13 mouse cellular contexts compared by ENCODE assay signal in the genomic region with DNA sequence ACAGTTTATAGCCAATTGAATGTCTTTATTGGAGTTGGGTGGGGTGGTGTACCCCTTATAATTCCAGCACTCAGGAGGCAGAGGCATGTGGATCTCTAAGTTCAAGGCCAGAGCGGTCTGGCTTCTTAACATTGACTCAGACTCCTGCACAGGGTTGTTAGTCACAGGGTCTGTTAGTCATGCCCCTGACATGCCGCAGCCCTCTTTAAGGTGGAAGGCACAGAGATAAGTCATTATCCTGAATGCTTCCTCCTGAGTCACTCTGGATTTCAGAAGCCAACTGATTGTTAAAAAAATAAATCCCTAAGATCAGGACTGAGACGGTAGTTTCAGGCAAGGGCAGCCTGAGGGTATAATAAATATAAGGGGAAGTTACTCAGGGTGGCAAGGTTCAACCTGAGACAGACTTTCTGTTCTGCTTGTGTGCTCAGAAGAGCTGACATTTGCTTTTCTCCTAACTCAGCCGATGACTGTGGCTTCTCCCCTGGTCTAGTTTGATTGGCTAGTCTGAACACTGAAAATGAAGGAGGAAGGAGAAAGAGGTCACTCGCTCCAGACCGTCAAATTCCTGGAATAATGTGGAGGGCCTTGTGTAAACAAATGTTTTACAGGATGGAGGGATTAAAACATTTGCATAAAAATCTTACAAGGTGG. TPM values are rescaled to one million over a fixed set of nuclear protein-coding genes. Genes with fewer than 3 reads are reported as not detected.
A peak's percentile ranks its signal among the peaks of the same experiment; 100 is the strongest.
DNase-seq lines count a peak whose midpoint lies in the region; ATAC-seq and TF ChIP-seq lines count a peak whose summit lies in the region.
"Had no signal": no experiment of that assay in that cellular context is flagged by ENCODE, and none has a peak within 500 bp of the region (broad histone marks: within the 10 kb centered on the region; RNA-seq: fewer than 3 reads in every experiment).

No protein-coding gene starts in this region.

- peaks cover 11 to 19% of the 10 kb centered on the region in 2 experiments for H3K4me1 ChIP-seq in ES-E14 (ENCODE audit: control insufficient read depth in 2 of 2, insufficient read depth in 2 of 2, low read length in 2 of 2, poor library complexity in 1 of 2)
- H3K4me1 ChIP-seq in forebrain, embryonic 12.5 days, result peaks cover 7% of the 10 kb centered on the region; the same call in 1 of the 2 replicates

- H3ac ChIP-seq in myocyte (ENCODE audit: control insufficient read depth, insufficient read length), result no peak overlapping the region

- in situ Hi-C loops in ES-E14 (cut with MboI; ENCODE audit: low sequenced_read_pairs in 2 of 2, unreplicated experiment in 2 of 2), result no loop called here

- H3K36me3 ChIP-seq in ES-E14 (ENCODE audit: control insufficient read depth, insufficient read depth, low read length, poor library complexity, severe bottlenecking) (no peaks in the 10 kb centered on the region), myocyte (ENCODE audit: control insufficient read depth, insufficient read depth) (no peaks in the 10 kb centered on the region)
- H3K36me3 ChIP-seq in forebrain, embryonic 12.5 days (replicated peaks), result no peaks in the 10 kb centered on the region
- H3K36me3 ChIP-seq: heart, embryonic 10.5 days had no signal

- H3K27me3 ChIP-seq in myocyte (ENCODE audit: control insufficient read depth, insufficient read depth, insufficient read length), result no peaks in the 10 kb centered on the region
- H3K27me3 ChIP-seq in forebrain, embryonic 12.5 days, result no peaks in the 10 kb centered on the region

- no peaks in the 10 kb centered on the region for H3K79me2 ChIP-seq in myocyte (ENCODE audit: control insufficient read depth, insufficient read depth)

- no peak for TF ChIP-seq POLR2A in myocyte (IDR thresholded peaks at IDR 0.05; ENCODE audit: insufficient read length, low read depth)

- H3K27ac ChIP-seq in ES-E14 (ENCODE audit: insufficient read depth, low read depth, low read length, poor library complexity, severe bottlenecking), result peak overlapping the region; percentile 58; the same call in 1 of the 2 replicates
- no peak overlapping the region for H3K27ac ChIP-seq in forebrain, embryonic 12.5 days
- H3K27ac ChIP-seq: heart, embryonic 10.5 days; hindbrain, postnatal 0 days had no signal

- WGBS in forebrain, embryonic 12.5 days, result 86% methylated on average over 6 of the region's 6 CpGs

- H3K9ac ChIP-seq in ES-E14 (ENCODE audit: insufficient read depth, low read depth, low read length, poor library complexity, severe bottlenecking), result peak overlapping the region; percentile 26; the same call in 1 of the 2 replicates
- H3K9ac ChIP-seq in forebrain, embryonic 12.5 days, result no peak overlapping the region

- ATAC-seq in forebrain, embryonic 12.5 days (ENCODE audit: low FRiP score), result no peak
- ATAC-seq: forebrain, embryonic 14.5 days; hindbrain, postnatal 0 days had no signal

- H3K4me3 ChIP-seq in ES-E14 (ENCODE audit: insufficient read depth in 1 of 2, low read depth in 1 of 2, low read length in 2 of 2, poor library complexity in 1 of 2, severe bottlenecking in 1 of 2) (no peak overlapping the region), myocyte (no peak overlapping the region)
- H3K4me3 ChIP-seq in forebrain, embryonic 12.5 days (replicated peaks), result no peak overlapping the region
- H3K4me3 ChIP-seq: heart, embryonic 10.5 days had no signal

- H3K9me3 ChIP-seq in ES-E14 (ENCODE audit: control insufficient read depth, insufficient read depth, low read depth, low read length), result no peaks in the 10 kb centered on the region
- H3K9me3 ChIP-seq in forebrain, embryonic 12.5 days, result no peaks in the 10 kb centered on the region
- H3K9me3 ChIP-seq: heart, embryonic 10.5 days had no signal

- peak overlapping the region; percentile 59 for H3K4me2 ChIP-seq in myocyte (ENCODE audit: low read depth)
- H3K4me2 ChIP-seq in forebrain, embryonic 12.5 days, result no peak overlapping the region

- DNase-seq in kidney, adult 9 months, result peak; percentile 43
- no peak for DNase-seq in kidney, adult 8-10 months
- no peak for DNase-seq in ES-E14 (ENCODE audit: low read depth, low spot score)
- peak; percentile 40 for DNase-seq in fibroblast of lung, adult 2 months (ENCODE audit: low read depth)
- DNase-seq in c-Kit-positive CD71-positive TER-119-positive erythroid progenitor cells, embryonic 14.5 days (ENCODE audit: low spot score), result no peak
- DNase-seq in layer of hippocampus, adult 9-10 months (ENCODE audit: low spot score), result no peak
- DNase-seq: embryo, embryonic 11 days; lung, postnatal 14 days had no signal

TF ChIP-seq in ES-E14, 5 proteins besides CTCF, POLR2A, EP300 and RAD21:
- TF ChIP-seq ZC3H11A (IDR thresholded peaks at IDR 0.05; ENCODE audit: borderline replicate concordance, low read depth, low read length) (no peak), MAFK (IDR thresholded peaks at IDR 0.05; ENCODE audit: insufficient read depth, low read depth, low read length) (0 out of 2 replicates have a peak, but pooled peaks have one; percentile 4)
TF ChIP-seq in ES-E14: peak in this region for 1.

TF ChIP-seq in myocyte, 11 proteins besides CTCF, POLR2A, EP300 and RAD21:
- TF ChIP-seq USF1 (IDR thresholded peaks at IDR 0.05; ENCODE audit: low read depth) (no peak), TCF3 (IDR thresholded peaks at IDR 0.05; ENCODE audit: insufficient read length, low read depth) (no peak), TCF12 (IDR thresholded peaks at IDR 0.05; ENCODE audit: insufficient read depth, poor library complexity, severe bottlenecking) (no peak)

RNA-seq across cellular contexts. Expression of a gene that starts 19.9 kb away (rescaled TPM):
- total RNA-seq in ES-E14 (2012; rRNA removed), result 327 and 432 TPM in 2 replicates
- 259 TPM for polyA plus RNA-seq in myocyte (2012; fragmentation: generic; extraction: Trizol)
- polyA plus RNA-seq in forebrain, embryonic 12.5 days (2016; fragmentation: Nextera tagmentation; extraction: Ambion mirVana), result 397 and 407 TPM in 2 replicates

RNA-seq across cellular contexts. Expression of a gene that starts 33.4 kb away (rescaled TPM):
- 9.7 and 10.4 TPM in 2 replicates for total RNA-seq in ES-E14 (2012; rRNA removed)
- polyA plus RNA-seq in myocyte (2012; fragmentation: generic; extraction: Trizol), result 0.44 TPM
- 1.2 and 1.7 TPM in 2 replicates for polyA plus RNA-seq in forebrain, embryonic 12.5 days (2016; fragmentation: Nextera tagmentation; extraction: Ambion mirVana)

RNA-seq across cellular contexts. Expression of a gene that starts 41.9 kb away (rescaled TPM):
- 25.9 and 41.2 TPM in 2 replicates for total RNA-seq in ES-E14 (2012; rRNA removed)
- polyA plus RNA-seq in myocyte (2012; fragmentation: generic; extraction: Trizol), result 16.3 TPM
- polyA plus RNA-seq in forebrain, embryonic 12.5 days (2016; fragmentation: Nextera tagmentation; extraction: Ambion mirVana), result 47.0 and 50.0 TPM in 2 replicates

RNA-seq across cellular contexts. Expression of a gene that starts 44.5 kb away (rescaled TPM):
- total RNA-seq in ES-E14 (2012; rRNA removed), result 7.3 and 9.7 TPM in 2 replicates
- polyA plus RNA-seq in myocyte (2012; fragmentation: generic; extraction: Trizol), result 12.5 TPM
- polyA plus RNA-seq in forebrain, embryonic 12.5 days (2016; fragmentation: Nextera tagmentation; extraction: Ambion mirVana), result 59.9 and 63.6 TPM in 2 replicates

RNA-seq across cellular contexts. Expression of a gene that starts 44.6 kb away (rescaled TPM):
- 23.7 and 31.1 TPM in 2 replicates for total RNA-seq in ES-E14 (2012; rRNA removed)
- polyA plus RNA-seq in myocyte (2012; fragmentation: generic; extraction: Trizol), result 11.8 TPM
- polyA plus RNA-seq in forebrain, embryonic 12.5 days (2016; fragmentation: Nextera tagmentation; extraction: Ambion mirVana), result 74.0 and 78.4 TPM in 2 replicates

Comparison
In these comparisons a context has a peak if more than half of its experiments do, and no peak if none do; other contexts are left out.
1. DNase-seq: peak in kidney, adult 9 months (single experiment) and fibroblast of lung, adult 2 months (single experiment); none in kidney, adult 8-10 months (0 of 2), ES-E14 (single experiment), c-Kit-positive CD71-positive TER-119-positive erythroid progenitor cells, embryonic 14.5 days (single experiment) and layer of hippocampus, adult 9-10 months (single experiment).